Mouse (Mus musculus) frontal cortex, postnatal 10 days (tissue): ENCODE results near the gene Dag1.
A peak's percentile ranks its signal among the peaks of the same experiment; 100 is the strongest.
"Not testable (repeated sequence)": the region's sequence is repeated elsewhere in the genome, so short reads cannot be mapped to it uniquely, and the experiment has no call there.

ENCODE experiments used
- DNase-seq, 2 experiments: peaks; one replicate each; pipeline ENCODE4 v3.0.0; 2022; ENCODE audit warnings: low spot score in 2 of 2, mixed read lengths in 1 of 2

Dag1 gene

GRCm38 (mm10) chr9:108263690-108264190 is at the start of gene Dag1:
Dag1 (minus strand) TSS chr9:108263958.
- peak; percentile 97 to 98 for DNase-seq

- DNase-seq: no peak
Observed at GRCm38 (mm10) chr9:108308141-108308540, 44.4 kb upstream of the Dag1 start.

- DNase-seq: no peak
Observed at GRCm38 (mm10) chr9:108307021-108307807, 43.5 kb upstream of the Dag1 start.

DNA sequence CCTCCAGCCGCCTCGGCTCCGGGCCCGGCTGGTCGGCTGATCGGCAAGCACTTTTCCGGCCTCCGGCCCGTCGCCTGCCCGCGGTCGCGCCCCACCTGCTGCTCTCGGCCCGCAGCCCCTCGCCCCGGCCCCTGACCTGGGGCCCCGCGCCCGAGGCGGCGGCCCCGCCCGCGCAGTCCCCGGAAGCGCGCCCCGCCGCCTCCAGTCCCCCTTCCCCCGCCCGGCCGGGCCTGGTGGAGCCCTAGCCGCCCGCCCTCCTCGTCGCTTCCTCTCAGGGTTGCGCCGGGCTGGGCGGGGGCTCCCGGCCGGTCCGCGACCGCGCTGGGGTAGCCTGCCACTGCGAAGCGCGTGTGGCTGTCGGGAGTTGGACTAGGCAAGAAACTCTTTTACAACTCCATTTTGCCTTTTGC is 42.8 kb upstream of the Dag1 start:
- no peak for DNase-seq

GRCm38 (mm10) chr9:108305629-108306520 is 42.1 kb upstream of the Dag1 start, which contains the start of the genes Rhoa and Tcta:
Rhoa (plus strand) TSS chr9:108306129.
Tcta (minus strand) TSS chr9:108306160.
- peak; percentile 98 to 100 for DNase-seq

DNA sequence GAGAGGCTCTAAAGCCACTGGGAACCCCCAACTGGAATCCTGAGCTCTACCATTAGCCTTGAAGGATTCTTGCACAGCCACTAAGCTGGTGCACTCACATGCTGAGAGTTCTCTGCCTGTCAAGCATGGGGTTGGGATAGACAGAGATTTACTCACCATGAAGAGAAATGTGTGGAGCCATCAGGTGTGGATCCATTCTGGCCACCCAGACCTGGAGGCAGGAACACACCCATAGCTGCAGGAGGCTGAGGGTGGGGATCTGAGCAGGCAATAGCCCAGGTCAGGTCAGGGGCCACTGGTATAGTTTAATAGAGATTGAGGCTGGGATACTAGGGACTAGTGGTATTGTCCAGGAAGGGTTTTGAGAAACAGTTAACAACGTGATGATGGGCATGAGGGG is 41.4 kb upstream of the Dag1 start:
- DNase-seq: peak in 1 of 2 experiments; percentile 27

DNA sequence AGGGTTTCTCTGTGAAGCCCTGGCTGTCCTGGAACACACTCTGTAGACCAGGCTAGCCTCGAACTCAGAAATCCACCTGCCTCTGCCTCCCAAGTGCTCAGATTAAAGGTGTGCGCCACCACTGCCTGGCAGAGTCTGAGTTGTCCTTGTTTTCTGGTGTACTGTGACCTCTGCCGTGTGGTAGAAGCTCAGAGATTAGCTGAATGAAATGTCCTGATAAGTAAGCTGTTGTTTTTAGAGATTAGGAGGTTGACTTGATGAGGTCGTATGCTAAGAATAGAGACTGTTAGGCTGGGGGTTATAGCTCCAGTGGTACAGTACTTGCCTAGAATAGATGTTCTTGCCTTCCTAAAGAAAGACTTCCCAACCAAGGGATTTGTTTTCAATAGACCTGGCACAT is 41.0 kb upstream of the Dag1 start:
- DNase-seq: no peak

DNA sequence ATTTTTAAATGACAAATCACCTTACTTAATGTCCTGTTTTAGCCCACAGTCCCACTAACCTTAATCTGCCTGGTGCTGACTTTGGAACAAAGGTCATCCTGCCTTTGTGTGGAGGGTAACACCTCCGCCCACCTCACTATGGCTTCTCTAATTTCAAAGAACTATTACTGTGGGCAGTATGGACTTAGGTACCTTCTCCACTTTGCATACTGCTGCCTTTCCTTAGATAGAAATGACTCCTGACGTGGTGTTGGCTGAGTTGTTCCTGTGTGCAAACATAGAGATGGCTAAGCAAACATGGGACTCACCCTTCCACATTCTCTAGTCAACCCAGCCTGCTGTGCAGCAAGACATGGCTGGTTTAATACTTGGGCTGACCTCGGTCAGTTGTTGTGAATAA is 38.1 kb upstream of the Dag1 start:
- no peak for DNase-seq

GRCm38 (mm10) chr9:108296453-108297355 is 32.9 kb upstream of the Dag1 start, which contains the start of gene Amt:
Amt (plus strand) TSS chr9:108296853.
- DNase-seq: no peak

- DNase-seq: no peak
Observed at GRCm38 (mm10) chr9:108290773-108291172, 27.0 kb upstream of the Dag1 start.

DNA sequence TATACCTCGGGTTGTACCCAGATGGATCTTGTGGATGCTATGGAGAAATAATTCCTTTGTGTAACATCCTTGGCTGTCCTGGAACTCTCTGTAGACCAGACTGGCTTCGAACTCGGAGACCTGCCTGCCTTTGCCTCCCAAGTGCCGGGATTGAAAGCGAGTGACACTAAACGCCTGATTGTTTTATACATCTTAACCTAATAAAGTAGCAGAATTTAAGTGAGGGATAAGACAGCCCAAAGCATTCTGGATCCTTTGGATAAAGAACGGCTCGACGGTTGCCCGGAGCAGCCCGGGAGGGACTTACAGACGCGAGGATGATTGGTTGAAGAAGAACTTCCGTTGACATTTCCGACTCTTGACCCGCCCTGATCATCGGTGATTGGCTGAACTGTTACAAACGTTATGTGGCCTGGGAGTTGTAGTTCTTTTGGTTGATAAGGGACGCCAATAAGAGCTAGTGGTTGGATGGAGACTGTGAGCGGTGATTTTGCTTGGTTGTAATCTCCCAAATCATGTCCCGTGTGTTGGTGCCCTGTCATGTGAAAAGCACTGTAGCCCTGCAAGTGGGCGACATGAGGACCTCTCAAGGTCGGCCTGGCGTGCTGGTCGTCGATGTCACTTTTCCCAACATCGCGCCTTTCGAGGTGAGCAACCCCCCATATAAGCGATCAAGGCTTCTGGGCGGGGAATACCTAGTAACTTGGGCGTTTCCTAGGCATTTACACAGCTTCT is 26.4 kb upstream of the Dag1 start, which contains the start of gene Nicn1:
Gene Nicn1 (plus strand): TSS at position 414 of the 735 bp plus-strand sequence.
- DNase-seq: peak; percentile 92 to 95

GRCm38 (mm10) chr9:108289347-108289746 is 25.6 kb upstream of the Dag1 start:
- DNase-seq: no peak

GRCm38 (mm10) chr9:108287526-108288238 is 23.9 kb upstream of the Dag1 start:
- DNase-seq: not testable (repeated sequence)

GRCm38 (mm10) chr9:108284410-108284809 is 20.7 kb upstream of the Dag1 start:
- peak in 1 of 2 experiments; percentile 44 for DNase-seq

GRCm38 (mm10) chr9:108280071-108280828 is 16.5 kb upstream of the Dag1 start:
- DNase-seq: no peak

- no peak for DNase-seq
Observed at GRCm38 (mm10) chr9:108278697-108279450, 15.1 kb upstream of the Dag1 start.

GRCm38 (mm10) chr9:108275331-108275659 is 11.5 kb upstream of the Dag1 start:
- DNase-seq: no peak
